Mouse (Mus musculus): ENCODE measurements around the gene Mum1l1. TPM values are rescaled to one million over a fixed set of nuclear protein-coding genes. Genes with fewer than 3 reads are reported as not detected.
"Not testable (repeated sequence)": the region's sequence is repeated elsewhere in the genome, so short reads cannot be mapped to it uniquely, and the experiment has no call there.

Gene Mum1l1
- polyA plus RNA-seq (2015; fragmentation: Nextera tagmentation; extraction: Ambion mirVana): 6.5 and 7.0 TPM in 2 replicates

DNA sequence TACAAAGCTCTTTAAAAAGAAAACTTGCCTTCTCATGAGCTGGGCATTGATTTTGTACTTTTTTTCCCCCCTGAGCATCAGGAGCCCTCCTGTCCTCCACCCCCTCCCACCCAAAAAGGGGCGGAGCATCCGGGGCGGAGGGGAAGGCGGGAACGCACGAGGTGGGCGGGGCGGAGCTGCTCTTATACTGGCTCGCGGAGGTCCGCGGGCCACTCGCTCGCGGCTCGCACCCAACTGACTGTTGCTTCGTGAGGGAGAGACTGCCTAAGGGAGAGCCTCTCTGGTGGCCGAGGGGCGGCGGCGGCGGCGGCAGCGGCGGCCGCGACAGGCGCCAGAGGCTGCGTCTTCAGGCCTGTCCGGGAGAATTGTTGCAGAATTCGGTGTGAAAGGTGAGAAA lies at the start of gene Mum1l1:
TSS of gene Mum1l1 (plus strand) at position 214 of the 397 bp plus-strand sequence.
- Histone ChIP-seq H3K9ac (ENCODE audit: low read depth, low read length) (peak within 1 kb of the TSS; percentile 54; the same call in 1 of the 2 replicates), H3K4me2 (ENCODE audit: low read depth, low read length) (peak within 1 kb of the TSS; percentile 58), H3K4me3 (ENCODE audit: low read length) (peak within 1 kb of the TSS; percentile 54), H3K27me3 (replicated peaks; ENCODE audit: control insufficient read depth, insufficient read depth, low read length) (no peaks in the 10 kb centered on the region), H3K9me3 (ENCODE audit: control insufficient read depth, low read length) (no peaks in the 10 kb centered on the region), H3K4me1 (ENCODE audit: control insufficient read depth, insufficient read depth, low read length) (no peaks in the 10 kb centered on the region), H3K27ac (ENCODE audit: low read length) (no peak within 1 kb of the TSS), H3K36me3 (ENCODE audit: control insufficient read depth, insufficient read depth, low read length) (no peaks in the 10 kb centered on the region)
- 21% methylated on average over 30 of the region's 31 CpGs for whole genome bisulfite sequencing
- ATAC-seq: peak; percentile 95

DNA sequence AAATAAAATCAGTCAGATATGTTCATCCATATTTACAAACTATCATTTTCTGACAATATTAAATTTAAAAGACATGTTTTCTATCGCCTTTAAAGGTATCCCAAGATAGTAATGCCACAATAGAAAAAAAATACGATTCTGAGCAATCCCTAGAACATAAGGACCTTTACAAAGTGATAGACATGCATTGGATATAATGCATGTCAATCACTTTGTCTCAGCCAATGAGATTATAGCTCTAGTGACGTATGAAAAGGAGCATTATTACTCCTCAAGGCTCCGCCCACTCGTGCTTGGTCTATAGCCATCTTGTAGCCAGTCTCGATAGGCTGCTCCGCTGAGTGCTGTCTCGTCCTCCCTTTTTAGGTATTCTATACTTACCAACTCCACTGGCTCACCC lies 30.9 kb upstream of the Mum1l1 start, which contains the start of gene 4933428M09Rik:
TSS of gene 4933428M09Rik (plus strand) at position 301 of the 400 bp plus-strand sequence.
- Histone ChIP-seq H3K4me2 (ENCODE audit: low read depth, low read length) (no peak within 1 kb of the TSS), H3K36me3 (ENCODE audit: control insufficient read depth, insufficient read depth, low read length) (no peaks in the 10 kb centered on the region), H3K9ac (ENCODE audit: low read depth, low read length) (no peak within 1 kb of the TSS), H3K4me3 (ENCODE audit: low read length) (no peak within 1 kb of the TSS), H3K27me3 (replicated peaks; ENCODE audit: control insufficient read depth, insufficient read depth, low read length) (no peaks in the 10 kb centered on the region), H3K9me3 (ENCODE audit: control insufficient read depth, low read length) (no peaks in the 10 kb centered on the region), H3K27ac (ENCODE audit: low read length) (no peak within 1 kb of the TSS), H3K4me1 (ENCODE audit: control insufficient read depth, insufficient read depth, low read length) (no peaks in the 10 kb centered on the region)
- ATAC-seq: no peak
- WGBS: 84% methylated on average over 8 of the region's 8 CpGs

GRCm38 (mm10) chrX:139191506-139191905 lies 18.3 kb upstream of the Mum1l1 start:
- H3K4me3 ChIP-seq (ENCODE audit: low read length); H3K27ac ChIP-seq (ENCODE audit: low read length); H3K27me3 ChIP-seq (replicated peaks; ENCODE audit: control insufficient read depth, insufficient read depth, low read length); H3K36me3 ChIP-seq (ENCODE audit: control insufficient read depth, insufficient read depth, low read length); H3K4me1 ChIP-seq (ENCODE audit: control insufficient read depth, insufficient read depth, low read length); H3K9ac ChIP-seq (ENCODE audit: low read depth, low read length); H3K4me2 ChIP-seq (ENCODE audit: low read depth, low read length); H3K9me3 ChIP-seq (ENCODE audit: control insufficient read depth, low read length); ATAC-seq: not testable (repeated sequence)
- 94% methylated on average over 3 of the region's 3 CpGs for WGBS

DNA sequence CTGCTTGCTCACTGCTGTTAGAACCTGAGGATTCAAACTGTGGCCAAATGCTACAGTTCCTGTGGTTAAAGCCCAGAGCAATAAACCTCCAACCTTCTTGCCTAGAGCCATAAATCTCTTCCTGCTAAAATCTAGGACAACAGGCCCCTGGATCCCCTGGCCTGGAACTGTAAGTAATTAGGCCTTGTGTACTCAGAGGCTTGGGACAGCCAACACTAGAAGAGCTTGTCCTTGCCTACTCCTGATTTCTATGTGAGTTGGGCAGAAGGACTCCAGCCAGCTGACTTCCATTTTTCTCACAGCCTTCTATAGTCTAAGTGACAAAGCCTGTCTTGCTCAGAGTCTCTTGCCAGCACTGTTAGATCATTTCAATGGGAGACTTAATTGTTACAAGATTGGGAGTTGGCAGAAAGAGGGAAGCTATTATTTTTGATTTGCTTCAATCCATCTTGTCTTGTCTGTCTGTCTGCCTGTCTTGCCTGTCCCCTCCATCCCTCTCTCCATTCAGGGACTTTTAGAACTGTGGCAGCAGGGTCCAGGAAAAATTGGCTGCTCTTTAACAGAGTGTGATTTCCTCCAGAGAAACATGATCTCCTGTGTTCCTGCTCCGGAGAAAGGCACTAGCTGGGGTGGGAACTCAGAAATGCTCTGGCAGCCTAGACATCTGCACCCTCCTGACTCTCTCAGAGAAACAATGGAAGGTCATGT lies 15.1 kb upstream of the Mum1l1 start:
- Histone ChIP-seq H3K27me3 (replicated peaks; ENCODE audit: control insufficient read depth, insufficient read depth, low read length) (no peaks in the 10 kb centered on the region), H3K4me3 (ENCODE audit: low read length) (no peak overlapping the region), H3K9ac (ENCODE audit: low read depth, low read length) (no peak overlapping the region), H3K27ac (ENCODE audit: low read length) (no peak overlapping the region), H3K4me2 (ENCODE audit: low read depth, low read length) (no peak overlapping the region), H3K4me1 (ENCODE audit: control insufficient read depth, insufficient read depth, low read length) (no peaks in the 10 kb centered on the region), H3K9me3 (ENCODE audit: control insufficient read depth, low read length) (no peaks in the 10 kb centered on the region), H3K36me3 (ENCODE audit: control insufficient read depth, insufficient read depth, low read length) (no peaks in the 10 kb centered on the region)
- no peak for ATAC-seq
- WGBS: 36% methylated on average over 1 of the region's 1 CpGs

DNA sequence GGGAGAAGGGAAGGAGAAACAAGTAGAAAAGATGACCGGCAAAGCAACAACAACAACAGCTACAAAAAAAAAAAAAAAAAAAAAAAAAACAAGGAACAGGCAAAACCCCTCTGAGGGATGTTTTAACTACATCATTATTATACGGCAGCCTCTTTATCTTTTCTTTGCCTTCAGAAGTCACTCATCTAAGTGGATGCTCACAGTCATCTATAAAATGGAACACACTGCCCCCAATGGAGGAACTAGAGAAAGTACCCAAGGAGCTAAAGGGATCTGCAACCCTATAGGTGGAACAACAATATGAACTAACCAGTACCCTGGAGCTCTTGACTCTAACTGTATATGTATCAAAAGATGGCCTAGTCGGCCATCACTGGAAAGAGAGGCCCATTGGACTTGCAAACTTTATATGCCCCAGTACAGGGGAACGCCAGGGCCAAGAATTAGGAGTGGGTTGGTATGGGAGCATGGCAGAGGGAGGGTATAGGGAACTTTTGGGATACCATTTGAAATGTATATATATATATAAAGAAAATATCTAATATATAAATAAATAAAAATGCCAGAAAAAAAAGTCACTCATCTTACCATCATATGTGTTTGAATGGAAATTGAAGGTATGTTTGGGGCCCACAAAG lies 532 bp upstream of the Mum1l1 start:
- not testable (repeated sequence) for H3K9me3 ChIP-seq (ENCODE audit: control insufficient read depth, low read length); ATAC-seq; H3K27me3 ChIP-seq (replicated peaks; ENCODE audit: control insufficient read depth, insufficient read depth, low read length); H3K9ac ChIP-seq (ENCODE audit: low read depth, low read length); H3K27ac ChIP-seq (ENCODE audit: low read length); H3K4me3 ChIP-seq (ENCODE audit: low read length); H3K36me3 ChIP-seq (ENCODE audit: control insufficient read depth, insufficient read depth, low read length); H3K4me1 ChIP-seq (ENCODE audit: control insufficient read depth, insufficient read depth, low read length)
- 83% methylated on average over 3 of the region's 4 CpGs for WGBS
- H3K4me2 ChIP-seq (ENCODE audit: low read depth, low read length): peak overlapping the region; percentile 58

- peak; percentile 72 for ATAC-seq
- Histone ChIP-seq H3K36me3 (ENCODE audit: control insufficient read depth, insufficient read depth, low read length) (no peaks in the 10 kb centered on the region), H3K4me1 (ENCODE audit: control insufficient read depth, insufficient read depth, low read length) (no peaks in the 10 kb centered on the region), H3K4me2 (ENCODE audit: low read depth, low read length) (no peak overlapping the region), H3K9me3 (ENCODE audit: control insufficient read depth, low read length) (no peaks in the 10 kb centered on the region), H3K9ac (ENCODE audit: low read depth, low read length) (no peak overlapping the region), H3K27me3 (replicated peaks; ENCODE audit: control insufficient read depth, insufficient read depth, low read length) (no peaks in the 10 kb centered on the region), H3K27ac (ENCODE audit: low read length) (no peak overlapping the region), H3K4me3 (ENCODE audit: low read length) (no peak overlapping the region)
- 53% methylated on average over 4 of the region's 4 CpGs for WGBS
Observed at GRCm38 (mm10) chrX:139214765-139215164, 4.9 kb downstream of the Mum1l1 start.

GRCm38 (mm10) chrX:139216409-139216808 lies 6.6 kb downstream of the Mum1l1 start:
- 70% methylated on average over 5 of the region's 5 CpGs for WGBS
- H3K4me2 ChIP-seq (ENCODE audit: low read depth, low read length): no peak overlapping the region

DNA sequence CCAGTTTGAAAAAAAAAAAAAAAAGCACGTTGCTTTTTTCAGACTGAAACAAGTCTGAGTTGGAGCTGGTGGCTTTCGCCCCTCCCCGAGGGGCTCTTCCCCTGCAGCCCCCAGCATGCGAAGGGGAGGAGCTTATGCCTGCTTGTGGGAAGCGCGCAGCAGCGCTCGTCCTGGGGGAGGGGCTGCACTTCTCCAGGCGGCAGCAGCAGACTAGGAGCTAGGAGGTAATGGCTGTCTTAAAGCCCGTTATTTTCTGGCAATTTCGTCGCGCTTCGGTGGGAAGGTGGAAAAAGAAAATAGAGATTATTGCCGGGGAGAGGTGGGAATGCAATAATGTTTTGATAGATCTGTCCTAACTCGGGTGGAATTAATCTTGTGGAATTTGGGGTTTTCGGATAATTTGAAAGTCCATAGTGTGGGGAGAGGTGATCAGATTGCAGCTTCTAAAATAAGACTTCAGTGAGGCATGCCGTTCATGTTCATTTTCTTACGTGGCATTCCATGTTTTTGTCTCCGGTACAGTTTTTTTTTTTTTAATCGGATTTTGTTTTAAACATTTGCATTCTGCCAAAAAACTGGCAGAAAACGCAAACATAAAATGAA lies 7.2 kb downstream of the Mum1l1 start:
- 18% methylated on average over 22 of the region's 22 CpGs for WGBS
- peak overlapping the region; percentile 41 for H3K4me3 ChIP-seq (ENCODE audit: low read length)
- no peak overlapping the region for H3K9ac ChIP-seq (ENCODE audit: low read depth, low read length)
- H3K27ac ChIP-seq (ENCODE audit: low read length): no peak overlapping the region
- peak overlapping the region; percentile 40 for H3K4me2 ChIP-seq (ENCODE audit: low read depth, low read length)
- peak; percentile 76 for ATAC-seq
- no peaks in the 10 kb centered on the region for H3K36me3 ChIP-seq (ENCODE audit: control insufficient read depth, insufficient read depth, low read length)
- no peaks in the 10 kb centered on the region for H3K27me3 ChIP-seq (replicated peaks; ENCODE audit: control insufficient read depth, insufficient read depth, low read length)
- no peaks in the 10 kb centered on the region for H3K4me1 ChIP-seq (ENCODE audit: control insufficient read depth, insufficient read depth, low read length)
- H3K9me3 ChIP-seq (ENCODE audit: control insufficient read depth, low read length): no peaks in the 10 kb centered on the region

More at GRCm38 (mm10) chrX:139216409-139216808, 6.6 kb downstream of the Mum1l1 start:
- Histone ChIP-seq H3K27me3 (replicated peaks; ENCODE audit: control insufficient read depth, insufficient read depth, low read length) (no peaks in the 10 kb centered on the region), H3K4me1 (ENCODE audit: control insufficient read depth, insufficient read depth, low read length) (no peaks in the 10 kb centered on the region), H3K36me3 (ENCODE audit: control insufficient read depth, insufficient read depth, low read length) (no peaks in the 10 kb centered on the region), H3K9me3 (ENCODE audit: control insufficient read depth, low read length) (no peaks in the 10 kb centered on the region), H3K9ac (ENCODE audit: low read depth, low read length) (no peak overlapping the region), H3K4me3 (ENCODE audit: low read length) (no peak overlapping the region), H3K27ac (ENCODE audit: low read length) (no peak overlapping the region)
- no peak for ATAC-seq

GRCm38 (mm10) chrX:139217776-139218175 lies 7.9 kb downstream of the Mum1l1 start:
- Histone ChIP-seq H3K27me3 (replicated peaks; ENCODE audit: control insufficient read depth, insufficient read depth, low read length) (no peaks in the 10 kb centered on the region), H3K36me3 (ENCODE audit: control insufficient read depth, insufficient read depth, low read length) (no peaks in the 10 kb centered on the region), H3K4me1 (ENCODE audit: control insufficient read depth, insufficient read depth, low read length) (no peaks in the 10 kb centered on the region), H3K4me2 (ENCODE audit: low read depth, low read length) (peak overlapping the region; percentile 40; the same call in 1 of the 2 replicates), H3K4me3 (ENCODE audit: low read length) (peak overlapping the region; percentile 41), H3K27ac (ENCODE audit: low read length) (no peak overlapping the region), H3K9me3 (ENCODE audit: control insufficient read depth, low read length) (no peaks in the 10 kb centered on the region), H3K9ac (ENCODE audit: low read depth, low read length) (no peak overlapping the region)
- ATAC-seq: no peak
- WGBS: 67% methylated on average over 10 of the region's 10 CpGs

Data from intestine, embryonic 16.5 days (tissue).